Mouse (Mus musculus) common myeloid progenitor, adult 5-6 weeks (primary cell): ENCODE data around the gene Irx3. TPM values are rescaled to one million over a fixed set of nuclear protein-coding genes. Genes with fewer than 3 reads are reported as not detected.

Experiments used
- ATAC-seq: replicated peaks from 2 replicates; pipeline ENCODE4 v1.8.0; 2016; ENCODE audit warnings: low read depth, mild to moderate bottlenecking, moderate TSS enrichment, inconsistent platforms; ENCODE audit not compliant: poor library complexity, severe bottlenecking
- total RNA-seq: library from RNA; stranded (forward); fragments of 200-1000, 187-1606 nt; gene quantifications from 2 replicates; pipeline ENCODE4 v1.2.3, GENCODE M21; 2017

Gene Irx3
- total RNA-seq, 1 experiment from 2014 or later, result not detected

GRCm38 (mm10) chr8:91802401-91803322 lies 795 bp upstream of the Irx3 start:
- no peak for ATAC-seq

GRCm38 (mm10) chr8:91801241-91801811 lies 541 bp downstream of the Irx3 start:
- ATAC-seq, result peak; percentile 17; the same call in 1 of the 2 replicates

GRCm38 (mm10) chr8:91800523-91801240 lies 1.2 kb downstream of the Irx3 start:
- 0 out of 2 replicates have a peak, but pooled peaks have one; percentile 6 for ATAC-seq

GRCm38 (mm10) chr8:91799681-91800522 lies 2.0 kb downstream of the Irx3 start:
- no peak for ATAC-seq

GRCm38 (mm10) chr8:91799016-91799581 lies 2.8 kb downstream of the Irx3 start:
- ATAC-seq, result no peak

GRCm38 (mm10) chr8:91797626-91798271 lies 4.1 kb downstream of the Irx3 start:
- ATAC-seq, result peak; percentile 50

GRCm38 (mm10) chr8:91793846-91794245 lies 8.0 kb downstream of the Irx3 start:
- ATAC-seq, result no peak

GRCm38 (mm10) chr8:91787194-91787895 lies 14.5 kb downstream of the Irx3 start:
- no peak for ATAC-seq

- ATAC-seq, result no peak
Measured at GRCm38 (mm10) chr8:91782940-91783339, 18.9 kb downstream of the Irx3 start.

GRCm38 (mm10) chr8:91782201-91782600 lies 19.7 kb downstream of the Irx3 start:
- ATAC-seq, result no peak

- no peak for ATAC-seq
Measured at GRCm38 (mm10) chr8:91780648-91781047, 21.2 kb downstream of the Irx3 start.

GRCm38 (mm10) chr8:91768857-91769256 lies 33.0 kb downstream of the Irx3 start:
- ATAC-seq, result no peak

- peak; percentile 58 for ATAC-seq
Measured at GRCm38 (mm10) chr8:91765411-91766034, 36.3 kb downstream of the Irx3 start.

- ATAC-seq, result no peak
Measured at GRCm38 (mm10) chr8:91755566-91755965, 46.3 kb downstream of the Irx3 start.

GRCm38 (mm10) chr8:91755062-91755461 lies 46.8 kb downstream of the Irx3 start:
- no peak for ATAC-seq

- ATAC-seq, result no peak
Measured at GRCm38 (mm10) chr8:91750794-91751125, 51.1 kb downstream of the Irx3 start.

- no peak for ATAC-seq
Measured at GRCm38 (mm10) chr8:91750096-91750793, 51.6 kb downstream of the Irx3 start.

GRCm38 (mm10) chr8:91749412-91749811 lies 52.5 kb downstream of the Irx3 start:
- no peak for ATAC-seq
